Mouse (Mus musculus): ENCODE measurements at regions not wholly inside any gene's neighbourhood (a gene's known extent, or its start where the extent isn't known, plus 50 kb on each side); places are given as distances from the start of the nearest gene placed in this dataset.

DNA sequence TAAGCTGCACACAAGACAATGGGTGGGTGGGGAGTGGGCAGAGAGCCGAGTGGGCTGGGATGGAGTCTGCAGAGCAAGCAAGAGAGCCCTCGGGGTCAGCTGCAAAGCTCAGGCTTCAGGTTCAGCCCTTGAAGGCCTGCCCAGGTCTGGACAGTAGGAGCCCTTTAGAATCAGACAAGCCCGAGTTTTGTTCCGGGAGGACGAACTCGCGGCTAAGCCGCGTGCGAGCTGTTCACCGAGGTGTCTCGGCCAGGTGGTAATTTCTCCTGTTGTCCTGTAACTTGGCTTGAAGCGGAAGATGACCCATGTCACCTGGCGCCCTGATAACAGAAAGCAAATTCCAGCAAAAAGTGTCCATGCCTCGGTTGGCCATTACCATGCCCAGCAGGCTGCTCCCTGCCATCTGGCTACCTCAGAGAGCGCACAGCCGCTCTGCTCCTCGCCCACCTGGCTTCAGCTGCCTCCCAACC lies 121.0 kb upstream of the 1700016C15Rik start:
- TF ChIP-seq USF1 (IDR thresholded peaks at IDR 0.05; ENCODE audit: low read depth): no peak
- TF ChIP-seq CTCF (IDR thresholded peaks at IDR 0.05; ENCODE audit: control insufficient read depth, insufficient read depth, insufficient read length): no peak
- no peak for TF ChIP-seq MYOD1 (IDR thresholded peaks at IDR 0.05; ENCODE audit: control insufficient read depth, insufficient read length, low read depth)
- no peak for TF ChIP-seq MAX (IDR thresholded peaks at IDR 0.05)
- TF ChIP-seq CEBPB (IDR thresholded peaks at IDR 0.05; ENCODE audit: low read depth): no peak
- no peak for TF ChIP-seq MYOG (IDR thresholded peaks at IDR 0.05; ENCODE audit: control insufficient read depth, extremely low read depth, insufficient read length)
